Mouse (Mus musculus) CD4-positive helper T cell, adult 2 months (primary cell): Measurements from ENCODE around the gene Id3.

Source experiments
- DNase-seq: peaks from one replicate; pipeline ENCODE4 v3.0.0-alpha.2; 2012; ENCODE audit warnings: low read depth, missing footprints, low spot score

Gene Id3

GRCm38 (mm10) chr4:136177612-136178474, 34.5 kb downstream of the Id3 start:
- DNase-seq, result peak; percentile 85

GRCm38 (mm10) chr4:136178475-136178921, 35.2 kb downstream of the Id3 start:
- DNase-seq, result peak; percentile 71

GRCm38 (mm10) chr4:136179456-136179855, 36.2 kb downstream of the Id3 start:
- DNase-seq, result peak; percentile 54

- peak; percentile 92 for DNase-seq
Measured at GRCm38 (mm10) chr4:136179998-136180397, 36.7 kb downstream of the Id3 start.

DNA sequence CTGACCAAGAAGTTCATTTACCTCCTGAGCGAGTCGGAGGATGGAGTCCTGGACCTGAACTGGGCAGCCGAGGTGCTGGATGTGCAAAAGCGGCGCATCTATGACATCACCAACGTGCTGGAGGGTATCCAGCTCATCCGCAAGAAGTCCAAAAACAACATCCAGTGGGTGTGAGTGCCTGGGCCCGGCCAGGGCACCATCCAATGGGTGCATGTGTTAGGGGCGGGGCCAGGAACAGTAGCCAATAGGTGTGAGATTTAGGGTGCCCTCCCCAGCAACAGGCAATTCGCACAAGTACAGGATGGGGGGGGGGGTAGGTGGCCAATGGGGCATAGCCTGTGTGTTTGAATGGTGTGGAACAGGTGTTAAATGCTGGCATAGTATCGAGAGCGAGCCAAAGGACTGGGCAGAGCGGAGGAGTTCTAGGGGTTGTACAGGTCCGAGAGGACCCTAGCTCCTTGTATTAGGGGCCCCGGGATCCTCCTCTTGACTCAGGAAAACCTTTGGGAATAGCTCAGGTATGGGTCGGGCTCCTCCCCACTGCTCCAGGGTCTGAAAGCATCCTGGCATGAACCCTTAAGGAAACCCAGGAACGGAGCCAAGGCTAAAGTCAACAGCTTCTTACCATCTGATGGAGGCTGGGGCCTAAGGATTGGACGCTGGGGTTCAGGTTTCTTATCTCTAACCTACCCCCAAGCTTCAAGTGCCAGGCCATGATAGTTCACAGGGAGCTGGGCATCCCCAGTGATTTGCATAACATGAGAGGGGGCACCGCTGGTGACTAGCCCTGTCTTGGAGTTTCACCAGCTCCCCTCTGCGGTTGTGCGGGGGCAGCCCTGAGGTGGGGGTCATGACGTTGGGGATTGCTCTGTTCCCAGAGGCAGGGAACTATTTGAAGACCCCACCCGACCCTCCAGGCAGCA, 37.4 kb downstream of the Id3 start:
- peak; percentile 92 for DNase-seq

- no peak for DNase-seq
Measured at GRCm38 (mm10) chr4:136181367-136181766, 38.1 kb downstream of the Id3 start.

- no peak for DNase-seq
Measured at GRCm38 (mm10) chr4:136185375-136185774, 42.1 kb downstream of the Id3 start.

- no peak for DNase-seq
Measured at GRCm38 (mm10) chr4:136186315-136186714, 43.0 kb downstream of the Id3 start.

GRCm38 (mm10) chr4:136186739-136187472, 43.6 kb downstream of the Id3 start:
- no peak for DNase-seq

- DNase-seq, result peak; percentile 60
Measured at GRCm38 (mm10) chr4:136188973-136189737, 45.9 kb downstream of the Id3 start.

GRCm38 (mm10) chr4:136189912-136190311, 46.6 kb downstream of the Id3 start:
- peak; percentile 82 for DNase-seq

GRCm38 (mm10) chr4:136193571-136193970, 50.3 kb downstream of the Id3 start:
- no peak for DNase-seq

- DNase-seq, result no peak
Measured at GRCm38 (mm10) chr4:136195029-136195428, 51.7 kb downstream of the Id3 start.
